Mouse (Mus musculus): ENCODE data around the gene Ang2. TPM values are rescaled to one million over a fixed set of nuclear protein-coding genes. Genes with fewer than 3 reads are reported as not detected.
"Not testable (repeated sequence)": the region's sequence is repeated elsewhere in the genome, so short reads cannot be mapped to it uniquely, and the experiment has no call there.

Ang2 gene
- not detected in 2 replicates for polyA plus RNA-seq (2014; fragmentation: Nextera tagmentation; extraction: Ambion mirVana)

GRCm38 (mm10) chr14:51199098-51200023 is at the start of gene Ang2:
Gene Ang2 (minus strand): TSS chr14:51199148.
- DNase-seq (ENCODE audit: low spot score), result no peak
- Histone ChIP-seq H3K4me1 (replicated peaks; ENCODE audit: control insufficient read depth, insufficient read depth, low read length) (no peaks in the 10 kb centered on the region), H3K27me3 (replicated peaks; ENCODE audit: control insufficient read depth, insufficient read depth, low read length) (no peaks in the 10 kb centered on the region), H3K4me2 (ENCODE audit: low read length) (no peak within 1 kb of the TSS), H3K27ac (ENCODE audit: low read depth) (no peak within 1 kb of the TSS), H3K9me3 (ENCODE audit: control insufficient read depth, low read length) (no peaks in the 10 kb centered on the region), H3K36me3 (ENCODE audit: control insufficient read depth, insufficient read depth, low read length) (no peaks in the 10 kb centered on the region), H3K4me3 (ENCODE audit: low read depth, low read length) (no peak within 1 kb of the TSS), H3K9ac (ENCODE audit: low read length) (no peak within 1 kb of the TSS)
- 85% methylated on average over 5 of the region's 5 CpGs for WGBS
- no peak for ATAC-seq (replicated peaks; ENCODE audit: low FRiP score, low TSS enrichment, low read depth)

GRCm38 (mm10) chr14:51247736-51248135 is 48.8 kb upstream of the Ang2 start:
- no peak for DNase-seq (ENCODE audit: low spot score)
- H3K36me3 ChIP-seq (ENCODE audit: control insufficient read depth, insufficient read depth, low read length), result no peaks in the 10 kb centered on the region
- ATAC-seq (replicated peaks; ENCODE audit: low FRiP score, low TSS enrichment, low read depth), result no peak
- H3K4me3 ChIP-seq (ENCODE audit: low read depth, low read length), result no peak overlapping the region
- no peak overlapping the region for H3K9ac ChIP-seq (ENCODE audit: low read length)
- no peak overlapping the region for H3K27ac ChIP-seq (ENCODE audit: low read depth)
- no peak overlapping the region for H3K4me2 ChIP-seq (ENCODE audit: low read length)
- WGBS, result 86% methylated on average over 1 of the region's 1 CpGs
- H3K27me3 ChIP-seq (replicated peaks; ENCODE audit: control insufficient read depth, insufficient read depth, low read length), result no peaks in the 10 kb centered on the region
- no peaks in the 10 kb centered on the region for H3K9me3 ChIP-seq (ENCODE audit: control insufficient read depth, low read length)
- no peaks in the 10 kb centered on the region for H3K4me1 ChIP-seq (replicated peaks; ENCODE audit: control insufficient read depth, insufficient read depth, low read length)

- H3K36me3 ChIP-seq (ENCODE audit: control insufficient read depth, insufficient read depth, low read length), result no peaks in the 10 kb centered on the region
- H3K4me2 ChIP-seq (ENCODE audit: low read length), result no peak overlapping the region
- DNase-seq (ENCODE audit: low spot score), result no peak
- H3K4me1 ChIP-seq (replicated peaks; ENCODE audit: control insufficient read depth, insufficient read depth, low read length), result no peaks in the 10 kb centered on the region
- H3K27me3 ChIP-seq (replicated peaks; ENCODE audit: control insufficient read depth, insufficient read depth, low read length), result no peaks in the 10 kb centered on the region
- ATAC-seq (replicated peaks; ENCODE audit: low FRiP score, low TSS enrichment, low read depth), result no peak
- no peak overlapping the region for H3K4me3 ChIP-seq (ENCODE audit: low read depth, low read length)
- 0 out of 2 replicates have a peak, but pooled peaks cover 3% of the 10 kb centered on the region for H3K9me3 ChIP-seq (ENCODE audit: control insufficient read depth, low read length)
- H3K9ac ChIP-seq (ENCODE audit: low read length), result no peak overlapping the region
- no peak overlapping the region for H3K27ac ChIP-seq (ENCODE audit: low read depth)
Measured at GRCm38 (mm10) chr14:51240899-51241298, 42.0 kb upstream of the Ang2 start.

- H3K9me3 ChIP-seq (ENCODE audit: control insufficient read depth, low read length); H3K4me2 ChIP-seq (ENCODE audit: low read length); H3K4me1 ChIP-seq (replicated peaks; ENCODE audit: control insufficient read depth, insufficient read depth, low read length); H3K27me3 ChIP-seq (replicated peaks; ENCODE audit: control insufficient read depth, insufficient read depth, low read length); DNase-seq (ENCODE audit: low spot score); H3K9ac ChIP-seq (ENCODE audit: low read length); ATAC-seq (replicated peaks; ENCODE audit: low FRiP score, low TSS enrichment, low read depth); H3K4me3 ChIP-seq (ENCODE audit: low read depth, low read length); H3K36me3 ChIP-seq (ENCODE audit: control insufficient read depth, insufficient read depth, low read length); H3K27ac ChIP-seq (ENCODE audit: low read depth): not testable (repeated sequence)
- WGBS, result 82% methylated on average over 1 of the region's 1 CpGs
Measured at GRCm38 (mm10) chr14:51237488-51237887, 38.5 kb upstream of the Ang2 start.

- not testable (repeated sequence) for ATAC-seq (replicated peaks; ENCODE audit: low FRiP score, low TSS enrichment, low read depth); H3K9me3 ChIP-seq (ENCODE audit: control insufficient read depth, low read length); H3K9ac ChIP-seq (ENCODE audit: low read length)
Measured at GRCm38 (mm10) chr14:51229657-51230056, 30.7 kb upstream of the Ang2 start.

DNA sequence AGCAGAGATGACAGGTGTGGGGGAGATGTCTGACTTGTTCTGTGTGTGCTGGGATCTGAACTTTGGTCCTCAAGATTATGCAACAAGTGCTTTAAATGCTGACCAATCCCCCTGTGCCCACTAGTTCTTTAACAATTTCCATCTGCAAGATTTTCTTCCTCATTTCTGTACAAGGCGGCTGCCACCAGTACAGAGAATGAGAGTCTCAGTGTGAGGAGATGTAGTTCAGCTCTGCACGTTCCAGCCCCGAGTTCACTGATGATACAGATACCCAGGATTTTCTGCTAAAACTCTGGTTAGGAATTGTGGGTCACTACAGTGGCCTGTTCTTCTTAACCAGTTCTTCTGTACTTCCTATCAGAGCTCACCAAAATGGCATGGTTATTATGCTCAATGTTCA is 21.1 kb upstream of the Ang2 start:
- H3K4me1 ChIP-seq (replicated peaks; ENCODE audit: control insufficient read depth, insufficient read depth, low read length); H3K36me3 ChIP-seq (ENCODE audit: control insufficient read depth, insufficient read depth, low read length); DNase-seq (ENCODE audit: low spot score); ATAC-seq (replicated peaks; ENCODE audit: low FRiP score, low TSS enrichment, low read depth); H3K4me3 ChIP-seq (ENCODE audit: low read depth, low read length); H3K9ac ChIP-seq (ENCODE audit: low read length); H3K4me2 ChIP-seq (ENCODE audit: low read length); H3K27me3 ChIP-seq (replicated peaks; ENCODE audit: control insufficient read depth, insufficient read depth, low read length); H3K9me3 ChIP-seq (ENCODE audit: control insufficient read depth, low read length); H3K27ac ChIP-seq (ENCODE audit: low read depth): not testable (repeated sequence)
- 87% methylated on average over 3 of the region's 3 CpGs for WGBS

More at GRCm38 (mm10) chr14:51229657-51230056, 30.7 kb upstream of the Ang2 start:
- not testable (repeated sequence) for H3K27me3 ChIP-seq (replicated peaks; ENCODE audit: control insufficient read depth, insufficient read depth, low read length); H3K4me3 ChIP-seq (ENCODE audit: low read depth, low read length); H3K27ac ChIP-seq (ENCODE audit: low read depth); H3K36me3 ChIP-seq (ENCODE audit: control insufficient read depth, insufficient read depth, low read length); DNase-seq (ENCODE audit: low spot score); H3K4me2 ChIP-seq (ENCODE audit: low read length); H3K4me1 ChIP-seq (replicated peaks; ENCODE audit: control insufficient read depth, insufficient read depth, low read length)
- 54% methylated on average over 4 of the region's 4 CpGs for WGBS

DNA sequence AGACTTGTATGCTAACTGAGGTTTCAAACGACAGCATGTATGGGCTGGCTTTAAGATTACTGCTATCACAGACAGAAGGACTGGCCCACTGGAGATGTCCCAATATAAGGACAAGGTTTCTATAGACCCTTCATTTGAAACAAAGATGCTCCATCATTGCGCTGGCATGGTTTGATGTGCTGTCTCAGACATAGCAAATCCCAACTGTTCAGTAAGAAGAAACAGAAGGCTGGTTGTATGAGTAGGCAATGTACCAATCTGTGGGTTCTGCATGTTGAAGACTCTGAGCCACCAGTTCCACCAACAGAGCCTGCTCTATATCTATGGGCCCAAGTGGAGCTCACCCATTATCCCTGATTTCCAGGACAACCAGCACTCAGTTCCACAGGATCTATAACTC is 4.2 kb upstream of the Ang2 start, which contains the start of gene Ear14:
Ear14 (plus strand) TSS at position 277 of the 400 bp plus-strand sequence.
- Histone ChIP-seq H3K9me3 (ENCODE audit: control insufficient read depth, low read length) (no peaks in the 10 kb centered on the region), H3K9ac (ENCODE audit: low read length) (no peak within 1 kb of the TSS), H3K27me3 (replicated peaks; ENCODE audit: control insufficient read depth, insufficient read depth, low read length) (no peaks in the 10 kb centered on the region), H3K36me3 (ENCODE audit: control insufficient read depth, insufficient read depth, low read length) (no peaks in the 10 kb centered on the region), H3K27ac (ENCODE audit: low read depth) (no peak within 1 kb of the TSS), H3K4me2 (ENCODE audit: low read length) (no peak within 1 kb of the TSS), H3K4me1 (replicated peaks; ENCODE audit: control insufficient read depth, insufficient read depth, low read length) (no peaks in the 10 kb centered on the region), H3K4me3 (ENCODE audit: low read depth, low read length) (no peak within 1 kb of the TSS)
- 85% methylated on average over 2 of the region's 2 CpGs for WGBS
- ATAC-seq (replicated peaks; ENCODE audit: low FRiP score, low TSS enrichment, low read depth), result no peak
- DNase-seq (ENCODE audit: low spot score), result no peak

GRCm38 (mm10) chr14:51200466-51200865 is 1.5 kb upstream of the Ang2 start:
- H3K27ac ChIP-seq (ENCODE audit: low read depth), result no peak overlapping the region
- whole genome bisulfite sequencing, result 91% methylated on average over 2 of the region's 2 CpGs
- no peaks in the 10 kb centered on the region for H3K9me3 ChIP-seq (ENCODE audit: control insufficient read depth, low read length)
- no peaks in the 10 kb centered on the region for H3K4me1 ChIP-seq (replicated peaks; ENCODE audit: control insufficient read depth, insufficient read depth, low read length)
- DNase-seq (ENCODE audit: low spot score) (no peak), ATAC-seq (replicated peaks; ENCODE audit: low FRiP score, low TSS enrichment, low read depth) (no peak)
- H3K36me3 ChIP-seq (ENCODE audit: control insufficient read depth, insufficient read depth, low read length), result no peaks in the 10 kb centered on the region
- H3K4me3 ChIP-seq (ENCODE audit: low read depth, low read length), result no peak overlapping the region
- no peaks in the 10 kb centered on the region for H3K27me3 ChIP-seq (replicated peaks; ENCODE audit: control insufficient read depth, insufficient read depth, low read length)
- H3K9ac ChIP-seq (ENCODE audit: low read length), result no peak overlapping the region
- no peak overlapping the region for H3K4me2 ChIP-seq (ENCODE audit: low read length)

- no peaks in the 10 kb centered on the region for H3K9me3 ChIP-seq (ENCODE audit: control insufficient read depth, low read length)
- H3K4me3 ChIP-seq (ENCODE audit: low read depth, low read length), result no peak overlapping the region
- DNase-seq (ENCODE audit: low spot score) (no peak), ATAC-seq (replicated peaks; ENCODE audit: low FRiP score, low TSS enrichment, low read depth) (no peak)
- no peaks in the 10 kb centered on the region for H3K36me3 ChIP-seq (ENCODE audit: control insufficient read depth, insufficient read depth, low read length)
- no peak overlapping the region for H3K9ac ChIP-seq (ENCODE audit: low read length)
- H3K4me2 ChIP-seq (ENCODE audit: low read length), result no peak overlapping the region
- no peaks in the 10 kb centered on the region for H3K27me3 ChIP-seq (replicated peaks; ENCODE audit: control insufficient read depth, insufficient read depth, low read length)
- no peaks in the 10 kb centered on the region for H3K4me1 ChIP-seq (replicated peaks; ENCODE audit: control insufficient read depth, insufficient read depth, low read length)
- H3K27ac ChIP-seq (ENCODE audit: low read depth), result no peak overlapping the region
- WGBS, result 92% methylated on average over 2 of the region's 2 CpGs
Measured at GRCm38 (mm10) chr14:51200054-51200453, 1.1 kb upstream of the Ang2 start.
